Mouse (Mus musculus): Measurements from ENCODE around the gene Gm6169. TPM values are rescaled to one million over a fixed set of nuclear protein-coding genes. Genes with fewer than 3 reads are reported as not detected.

Gm6169 gene
- polyA plus RNA-seq, 1 experiment from 2014 or later: 1.2 TPM

DNA sequence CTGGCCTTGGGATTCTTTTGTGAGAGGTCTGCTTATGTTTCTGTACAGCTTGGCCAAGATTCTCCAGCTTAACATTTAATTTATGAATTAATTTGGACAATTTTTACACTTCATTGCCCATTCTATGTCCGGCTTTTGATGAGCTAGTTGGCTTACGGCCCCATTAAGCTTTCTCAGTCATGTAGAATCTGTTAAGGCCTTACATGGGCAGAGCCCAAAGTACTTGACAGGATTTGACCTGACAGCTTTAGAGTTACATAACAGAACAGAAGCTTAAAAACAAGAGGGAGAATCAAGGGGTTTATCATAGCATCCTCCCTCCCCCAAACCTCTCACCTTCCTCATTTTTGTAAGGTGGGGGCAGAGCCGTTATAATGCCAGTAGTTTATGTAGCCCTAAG is 10.9 kb downstream of the Gm6169 start:
- WGBS: 93% methylated on average over 3 of the region's 3 CpGs
- Histone ChIP-seq H3K4me1 (no peaks in the 10 kb centered on the region), H3K9me3 (replicated peaks) (no peaks in the 10 kb centered on the region), H3K36me3 (no peaks in the 10 kb centered on the region), H3K4me3 (no peak overlapping the region), H3K27me3 (ENCODE audit: low read depth, poor library complexity, severe bottlenecking) (no peaks in the 10 kb centered on the region), H3K27ac (no peak overlapping the region)
- DNase-seq (ENCODE audit: low spot score): no peak

DNA sequence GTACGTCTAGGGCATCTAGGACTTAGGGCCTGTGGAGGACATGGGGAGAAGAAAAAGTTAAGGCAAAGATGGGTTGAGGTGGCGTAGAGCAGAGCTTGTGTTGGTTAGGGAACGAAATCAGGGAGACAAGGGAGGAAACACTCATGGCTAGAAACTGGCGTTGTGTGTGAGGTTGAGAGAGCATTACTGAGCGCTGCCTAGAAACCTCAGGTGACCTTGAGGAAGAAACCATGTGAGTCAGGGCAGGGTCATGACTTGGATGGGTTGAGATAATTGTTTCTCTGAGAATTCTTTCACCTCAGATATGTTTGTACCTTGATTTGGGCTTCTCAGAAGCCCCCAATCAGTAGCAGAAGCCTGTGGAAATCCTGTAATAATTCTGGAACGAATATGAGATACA is 11.6 kb downstream of the Gm6169 start:
- no peaks in the 10 kb centered on the region for H3K36me3 ChIP-seq
- H3K4me3 ChIP-seq: no peak overlapping the region
- 96% methylated on average over 6 of the region's 6 CpGs for WGBS
- H3K27ac ChIP-seq: no peak overlapping the region
- no peaks in the 10 kb centered on the region for H3K4me1 ChIP-seq
- no peak for DNase-seq (ENCODE audit: low spot score)
- no peaks in the 10 kb centered on the region for H3K27me3 ChIP-seq (ENCODE audit: low read depth, poor library complexity, severe bottlenecking)
- no peaks in the 10 kb centered on the region for H3K9me3 ChIP-seq (replicated peaks)

GRCm38 (mm10) chr13:97086316-97086715 is 12.7 kb downstream of the Gm6169 start:
- no peaks in the 10 kb centered on the region for H3K36me3 ChIP-seq
- no peaks in the 10 kb centered on the region for H3K9me3 ChIP-seq (replicated peaks)
- DNase-seq (ENCODE audit: low spot score): no peak
- H3K27ac ChIP-seq: no peak overlapping the region
- no peaks in the 10 kb centered on the region for H3K27me3 ChIP-seq (ENCODE audit: low read depth, poor library complexity, severe bottlenecking)
- WGBS: 84% methylated on average over 7 of the region's 9 CpGs
- no peak overlapping the region for H3K4me3 ChIP-seq
- H3K4me1 ChIP-seq: no peaks in the 10 kb centered on the region

- H3K4me1 ChIP-seq: no peaks in the 10 kb centered on the region
Observed at GRCm38 (mm10) chr13:97082432-97082831, 16.6 kb downstream of the Gm6169 start.

GRCm38 (mm10) chr13:97080615-97081014 is 18.4 kb downstream of the Gm6169 start:
- no peak overlapping the region for H3K27ac ChIP-seq
- no peaks in the 10 kb centered on the region for H3K9me3 ChIP-seq (replicated peaks)
- no peaks in the 10 kb centered on the region for H3K4me1 ChIP-seq
- no peak overlapping the region for H3K4me3 ChIP-seq
- no peaks in the 10 kb centered on the region for H3K27me3 ChIP-seq (ENCODE audit: low read depth, poor library complexity, severe bottlenecking)
- no peaks in the 10 kb centered on the region for H3K36me3 ChIP-seq
- DNase-seq (ENCODE audit: low spot score): no peak
- 90% methylated on average over 3 of the region's 3 CpGs for WGBS

More at GRCm38 (mm10) chr13:97082432-97082831, 16.6 kb downstream of the Gm6169 start:
- H3K27ac ChIP-seq: no peak overlapping the region
- 88% methylated on average over 7 of the region's 7 CpGs for WGBS
- H3K27me3 ChIP-seq (ENCODE audit: low read depth, poor library complexity, severe bottlenecking): no peaks in the 10 kb centered on the region
- no peaks in the 10 kb centered on the region for H3K9me3 ChIP-seq (replicated peaks)
- no peak for DNase-seq (ENCODE audit: low spot score)
- no peaks in the 10 kb centered on the region for H3K36me3 ChIP-seq
- no peak overlapping the region for H3K4me3 ChIP-seq

- DNase-seq (ENCODE audit: low spot score): no peak
- H3K4me3 ChIP-seq: no peak overlapping the region
- no peaks in the 10 kb centered on the region for H3K9me3 ChIP-seq (replicated peaks)
- WGBS: 88% methylated on average over 2 of the region's 2 CpGs
- H3K36me3 ChIP-seq: no peaks in the 10 kb centered on the region
- H3K27ac ChIP-seq: no peak overlapping the region
- no peaks in the 10 kb centered on the region for H3K27me3 ChIP-seq (ENCODE audit: low read depth, poor library complexity, severe bottlenecking)
- no peaks in the 10 kb centered on the region for H3K4me1 ChIP-seq
Observed at GRCm38 (mm10) chr13:97080201-97080600, 18.8 kb downstream of the Gm6169 start.

- Histone ChIP-seq H3K4me1 (0 out of 2 replicates have a peak, but pooled peaks cover 1% of the 10 kb centered on the region), H3K27me3 (ENCODE audit: low read depth, poor library complexity, severe bottlenecking) (no peaks in the 10 kb centered on the region), H3K36me3 (no peaks in the 10 kb centered on the region), H3K9me3 (replicated peaks) (no peaks in the 10 kb centered on the region), H3K27ac (no peak overlapping the region), H3K4me3 (no peak overlapping the region)
- 99% methylated on average over 2 of the region's 2 CpGs for WGBS
- no peak for DNase-seq (ENCODE audit: low spot score)
Observed at GRCm38 (mm10) chr13:97077556-97077955, 21.5 kb downstream of the Gm6169 start.

DNA sequence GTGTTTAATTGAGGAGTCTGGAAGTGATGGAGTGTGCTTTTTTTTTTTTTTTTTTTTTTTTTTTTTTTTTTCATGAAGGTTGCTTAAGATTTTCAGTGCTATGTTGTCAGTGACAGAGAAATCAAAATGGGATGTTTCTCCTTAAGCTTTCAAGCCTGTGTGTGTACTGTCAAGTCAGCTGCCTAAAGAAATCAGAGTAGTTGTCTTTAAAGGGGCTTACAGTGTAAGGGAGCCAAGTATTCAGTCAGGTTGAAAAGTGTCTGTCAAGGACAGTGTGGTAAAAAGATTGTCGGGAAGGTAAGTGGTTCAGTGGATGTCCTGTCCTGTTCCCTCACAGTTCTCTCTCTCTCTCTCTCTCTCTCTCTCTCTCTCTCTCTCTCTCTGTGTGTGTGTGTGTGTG is 25.5 kb downstream of the Gm6169 start:
- Histone ChIP-seq H3K9me3 (replicated peaks) (no peaks in the 10 kb centered on the region), H3K27me3 (ENCODE audit: low read depth, poor library complexity, severe bottlenecking) (peaks cover 16% of the 10 kb centered on the region), H3K36me3 (no peaks in the 10 kb centered on the region), H3K4me3 (no peak overlapping the region), H3K4me1 (peaks cover 9% of the 10 kb centered on the region), H3K27ac (no peak overlapping the region)
- 52% methylated on average over 1 of the region's 1 CpGs for WGBS
- no peak for DNase-seq (ENCODE audit: low spot score)

DNA sequence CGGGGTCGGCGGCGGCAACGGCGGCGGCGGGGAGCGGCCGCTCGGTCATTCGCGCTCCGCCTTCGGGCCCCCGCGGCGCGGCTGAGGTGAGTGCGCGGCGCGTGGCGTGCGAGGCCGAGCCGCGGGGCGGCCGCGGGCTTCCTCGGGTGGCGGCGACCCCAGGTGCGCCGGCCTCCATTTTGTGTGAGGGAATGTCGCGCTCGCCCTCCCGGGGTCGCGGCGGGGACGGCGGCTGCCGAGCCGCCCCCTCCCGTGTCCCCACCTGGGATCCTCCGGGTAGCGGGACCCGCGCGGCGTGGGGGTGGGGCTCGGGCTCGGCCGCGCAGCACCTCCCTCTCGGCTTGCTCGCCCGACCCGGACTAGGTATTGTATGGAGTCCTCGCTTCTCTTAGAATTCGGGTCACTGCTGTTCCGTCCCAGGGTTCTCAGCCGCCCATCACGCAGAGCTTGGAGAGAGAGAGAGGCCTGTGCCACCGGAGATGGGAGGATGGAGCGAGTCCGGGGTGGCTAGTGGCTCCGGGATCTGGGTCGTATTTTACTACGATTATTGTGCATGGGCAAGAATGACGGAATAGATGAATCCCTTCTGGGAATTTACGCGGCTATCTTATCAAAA is 27.3 kb downstream of the Gm6169 start:
- Histone ChIP-seq H3K4me1 (peaks cover 19% of the 10 kb centered on the region), H3K27ac (peak overlapping the region; percentile 92), H3K4me3 (peak overlapping the region; percentile 88), H3K36me3 (no peaks in the 10 kb centered on the region), H3K9me3 (replicated peaks) (no peaks in the 10 kb centered on the region), H3K27me3 (ENCODE audit: low read depth, poor library complexity, severe bottlenecking) (peaks cover 32% of the 10 kb centered on the region)
- no peak for DNase-seq (ENCODE audit: low spot score)
- WGBS: 2% methylated on average over 76 of the region's 76 CpGs

GRCm38 (mm10) chr13:97070931-97071625 is 28.0 kb downstream of the Gm6169 start:
- DNase-seq (ENCODE audit: low spot score): peak; percentile 76
- no peaks in the 10 kb centered on the region for H3K9me3 ChIP-seq (replicated peaks)
- peak overlapping the region; percentile 92 for H3K27ac ChIP-seq
- H3K4me3 ChIP-seq: peak overlapping the region; percentile 88
- peaks cover 37% of the 10 kb centered on the region for H3K27me3 ChIP-seq (ENCODE audit: low read depth, poor library complexity, severe bottlenecking)
- 6% methylated on average over 85 of the region's 85 CpGs for WGBS
- H3K36me3 ChIP-seq: no peaks in the 10 kb centered on the region
- peaks cover 19% of the 10 kb centered on the region for H3K4me1 ChIP-seq

DNA sequence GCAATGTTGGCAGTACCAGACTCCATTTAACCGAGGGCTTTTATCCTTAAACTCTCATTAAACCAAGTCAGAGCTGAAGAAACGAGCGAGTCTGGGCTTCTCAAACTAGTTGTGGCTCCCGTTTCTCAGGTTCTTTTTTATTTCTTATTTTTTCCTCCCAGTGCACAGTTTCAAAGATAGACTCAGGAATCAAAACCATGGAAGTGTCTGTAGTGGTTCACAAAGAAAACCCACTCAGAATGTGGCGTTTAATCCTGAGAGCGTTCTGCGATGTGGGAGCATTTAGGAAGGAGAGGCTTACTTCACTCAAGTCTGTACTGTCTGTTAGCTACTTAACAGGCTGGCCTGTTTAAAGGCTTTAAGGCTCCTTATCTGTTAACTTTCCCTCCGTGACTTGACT is 30.9 kb downstream of the Gm6169 start:
- Histone ChIP-seq H3K36me3 (no peaks in the 10 kb centered on the region), H3K4me1 (peaks cover 30% of the 10 kb centered on the region), H3K27ac (no peak overlapping the region), H3K27me3 (ENCODE audit: low read depth, poor library complexity, severe bottlenecking) (peaks cover 37% of the 10 kb centered on the region), H3K4me3 (no peak overlapping the region), H3K9me3 (replicated peaks) (no peaks in the 10 kb centered on the region)
- no peak for DNase-seq (ENCODE audit: low spot score)
- WGBS: 39% methylated on average over 8 of the region's 8 CpGs

DNA sequence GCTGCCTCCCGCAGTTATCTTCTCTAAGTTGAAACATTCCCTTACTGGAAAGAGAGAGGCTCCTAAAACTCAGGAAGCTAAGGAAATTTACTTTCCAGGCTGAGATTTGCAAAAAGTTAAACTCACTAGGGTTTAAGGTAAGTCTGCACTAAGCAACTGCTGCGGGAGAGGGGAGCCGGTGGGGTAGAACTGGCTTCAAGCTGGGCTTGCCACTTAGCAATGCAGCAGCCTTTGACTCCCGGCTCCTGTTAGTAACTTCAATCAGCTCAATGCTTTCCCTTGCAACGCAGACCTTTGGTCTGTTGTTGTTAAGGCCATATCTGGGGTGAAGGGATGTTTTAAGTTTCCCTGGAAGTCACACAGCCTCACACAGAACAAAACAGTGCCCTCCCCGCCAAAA is 31.3 kb downstream of the Gm6169 start:
- 8% methylated on average over 6 of the region's 6 CpGs for WGBS
- no peak overlapping the region for H3K27ac ChIP-seq
- H3K4me1 ChIP-seq: peaks cover 30% of the 10 kb centered on the region
- no peaks in the 10 kb centered on the region for H3K9me3 ChIP-seq (replicated peaks)
- H3K27me3 ChIP-seq (ENCODE audit: low read depth, poor library complexity, severe bottlenecking): peaks cover 37% of the 10 kb centered on the region
- H3K4me3 ChIP-seq: no peak overlapping the region
- DNase-seq (ENCODE audit: low spot score): no peak
- no peaks in the 10 kb centered on the region for H3K36me3 ChIP-seq

DNA sequence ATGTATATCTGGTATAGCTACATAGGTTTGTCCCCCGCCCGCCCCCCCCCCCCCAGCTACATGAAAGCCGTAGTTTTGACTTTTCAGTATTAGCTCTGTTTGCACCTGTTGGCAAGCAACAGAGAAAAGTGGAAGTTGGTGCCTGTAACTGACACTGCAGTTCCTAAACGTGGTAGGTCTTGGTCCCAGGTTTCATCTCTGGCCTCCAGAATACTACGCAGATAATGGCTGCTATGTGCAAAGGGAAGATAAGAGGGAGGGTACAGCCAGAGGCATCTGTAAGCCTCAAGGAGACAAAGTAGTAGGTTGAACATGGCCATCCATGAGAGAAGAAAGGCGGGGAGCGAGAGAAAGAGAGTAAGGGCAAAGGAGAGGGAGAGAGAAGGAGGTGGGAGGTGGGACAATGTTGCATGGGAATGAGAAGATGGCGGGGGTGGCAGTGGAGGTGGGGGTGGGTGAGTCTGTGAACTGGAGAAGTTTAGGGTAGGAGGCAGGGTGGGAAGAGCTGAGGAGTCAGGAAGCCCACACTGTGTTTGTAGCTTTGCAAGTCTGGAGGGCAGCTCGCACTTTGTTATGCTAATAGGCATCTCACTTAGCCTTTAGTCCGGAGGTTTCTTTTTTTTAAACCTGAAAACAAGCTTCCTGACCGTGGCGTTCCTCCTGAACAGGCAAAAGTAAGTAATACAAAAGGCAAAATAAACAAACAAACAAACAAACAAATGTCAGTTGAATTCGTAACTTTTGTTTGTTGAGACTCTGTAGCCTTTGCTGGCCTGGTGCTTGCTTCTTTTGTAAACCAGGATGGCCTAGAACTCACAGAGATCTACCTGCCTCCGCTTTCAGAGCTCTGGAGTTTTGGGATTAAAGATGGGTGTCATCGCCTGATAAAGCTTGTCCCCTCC is 32.1 kb downstream of the Gm6169 start, which contains the start of gene Fam169a:
Gene Fam169a (plus strand): TSS at position 638 of the 902 bp plus-strand sequence.
- peaks cover 24% of the 10 kb centered on the region for H3K4me1 ChIP-seq
- DNase-seq (ENCODE audit: low spot score): no peak
- WGBS: 46% methylated on average over 15 of the region's 15 CpGs
- H3K4me3 ChIP-seq: no peak within 1 kb of the TSS
- H3K36me3 ChIP-seq: no peaks in the 10 kb centered on the region
- no peak within 1 kb of the TSS for H3K27ac ChIP-seq
- H3K9me3 ChIP-seq (replicated peaks): no peaks in the 10 kb centered on the region
- H3K27me3 ChIP-seq (ENCODE audit: low read depth, poor library complexity, severe bottlenecking): peaks cover 37% of the 10 kb centered on the region

Measured in limb, embryonic 10.5 days (tissue).